Mouse (Mus musculus) testis, adult 2 months (tissue): Measurements from ENCODE around the gene Elobl.

ENCODE experiments used
- CTCF ChIP-seq: fragments of 200-500 bp; IDR thresholded peaks from 2 replicates; pipeline ENCODE4 v1.5.1; 2012; ENCODE audit warnings: low read depth, mild to moderate bottlenecking, inconsistent platforms, low read length, moderate library complexity; ENCODE audit not compliant: control insufficient read depth, insufficient read depth, insufficient replicate concordance
- POLR2A ChIP-seq: fragments of 200-500 bp; IDR thresholded peaks from 2 replicates; pipeline ENCODE4 v1.6.1; 2012; ENCODE audit warnings: low read depth, mild to moderate bottlenecking, inconsistent platforms, low read length, moderate library complexity; ENCODE audit not compliant: control insufficient read depth

DNA sequence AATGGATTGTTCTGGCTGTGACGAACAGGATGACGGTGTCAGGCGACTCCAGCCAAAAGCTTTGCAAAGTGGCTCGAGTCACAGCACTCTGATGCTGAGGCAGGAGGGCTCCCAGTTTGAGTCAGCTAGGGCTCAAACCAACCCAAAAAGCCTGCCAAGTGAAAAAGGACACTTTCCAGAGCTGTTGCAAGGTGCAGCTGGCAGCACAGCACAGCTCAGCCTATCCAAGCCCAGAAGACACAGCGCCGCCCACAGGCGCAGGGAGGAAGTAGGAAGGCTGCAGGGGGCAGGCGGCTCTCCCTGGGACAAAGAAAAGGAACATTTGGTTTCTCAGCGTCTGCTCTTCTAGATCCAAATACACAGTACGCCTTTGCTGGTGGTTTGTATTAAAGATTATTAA, 19.9 kb upstream of the Elobl start:
- TF ChIP-seq CTCF = no peak
- TF ChIP-seq POLR2A = no peak
